Mouse (Mus musculus) hindbrain, embryonic 16.5 days (tissue): ENCODE measurements around the gene B3gnt2. TPM values are rescaled to one million over a fixed set of nuclear protein-coding genes. Genes with fewer than 3 reads are reported as not detected.

Source experiments
- ATAC-seq: fragments of 200-750 bp; cut with Nextera tagmentation; 2 replicates; pipeline ENCODE4 v1.8.0; 2017; ENCODE audit warnings: moderate TSS enrichment, moderate library complexity
- H3K27ac ChIP-seq: fragments of 300-500 bp; sonication (generic); 2 replicates; pipeline ENCODE4 v1.5.1; 2014; ENCODE audit warnings: low read depth, mild to moderate bottlenecking, control low read depth, low read length, moderate library complexity
- H3K27me3 ChIP-seq: fragments of 300-500 bp; sonication (generic); replicated peaks from 2 replicates; pipeline ENCODE4 v1.6.1; 2014; ENCODE audit warnings: low read length; ENCODE audit not compliant: control insufficient read depth, insufficient read depth
- H3K36me3 ChIP-seq: fragments of 300-500 bp; sonication (generic); 2 replicates; pipeline ENCODE4 v1.6.1; 2014; ENCODE audit warnings: mild to moderate bottlenecking, low read length, moderate library complexity, mixed read lengths; ENCODE audit not compliant: control insufficient read depth, insufficient read depth
- H3K4me1 ChIP-seq: fragments of 300-500 bp; sonication (generic); 2 replicates; pipeline ENCODE4 v1.6.1; 2014; ENCODE audit warnings: low read depth, low read length; ENCODE audit not compliant: control insufficient read depth, insufficient read depth
- H3K4me2 ChIP-seq: fragments of 300-500 bp; sonication (generic); 2 replicates; pipeline ENCODE4 v1.6.1; 2014; ENCODE audit warnings: mild to moderate bottlenecking, low read length, control low read depth, moderate library complexity
- H3K4me3 ChIP-seq: fragments of 300-500 bp; sonication (generic); 2 replicates; pipeline ENCODE4 v1.5.1; 2014; ENCODE audit warnings: mild to moderate bottlenecking, low read length, control low read depth, moderate library complexity
- H3K9ac ChIP-seq: fragments of 300-500 bp; sonication (generic); 2 replicates; pipeline ENCODE4 v1.6.1; 2014; ENCODE audit warnings: low read depth, mild to moderate bottlenecking, control low read depth, low read length, moderate library complexity
- H3K9me3 ChIP-seq: fragments of 300-500 bp; sonication (generic); 2 replicates; pipeline ENCODE4 v1.6.1; 2014; ENCODE audit warnings: mild to moderate bottlenecking, low read length, moderate library complexity; ENCODE audit not compliant: control insufficient read depth
- WGBS: fragments of 180-500 bp; shearing (Covaris S2); extraction: QIAGEN DNeasy Blood & Tissue Kit; methylation state at CpG from one replicate; pipeline ENCODE4 v1.1.7; 2014; 5-methylcytosine and 5-hydroxymethylcytosine counted together
- polyA plus RNA-seq: library from polyadenylated mRNA; unstranded; fragments of >200 nt; fragmentation: Nextera tagmentation; extraction: Ambion mirVana; gene quantifications from 2 replicates; pipeline ENCODE4 v1.2.1, GENCODE M21; 2015

B3gnt2 gene
- polyA plus RNA-seq, 1 experiment from 2014 or later, result 2.7 TPM

DNA sequence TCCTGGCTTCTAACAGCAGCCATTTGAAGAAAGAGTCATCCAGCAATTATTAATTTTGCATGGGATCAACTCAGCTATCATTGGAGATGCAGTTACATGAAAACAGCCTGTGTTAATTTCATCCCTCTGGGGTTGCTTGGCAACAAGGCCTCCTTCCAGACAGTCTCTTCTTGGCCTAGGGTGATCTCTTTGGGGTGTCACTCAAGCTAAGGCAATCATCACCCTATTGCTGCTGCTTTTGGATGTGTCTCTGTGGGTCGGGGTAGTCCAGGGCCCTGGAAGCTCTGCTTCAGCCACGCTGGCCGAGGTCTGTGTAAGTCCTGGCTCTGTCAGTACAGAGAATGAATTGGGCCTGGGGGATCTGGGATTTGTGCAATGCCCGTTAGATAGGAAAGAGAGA lies 14.5 kb upstream of the B3gnt2 start:
- H3K4me3 ChIP-seq, result no peak overlapping the region
- no peaks in the 10 kb centered on the region for H3K36me3 ChIP-seq
- H3K9me3 ChIP-seq, result no peaks in the 10 kb centered on the region
- WGBS, result 51% methylated on average over 4 of the region's 4 CpGs
- H3K4me2 ChIP-seq, result no peak overlapping the region
- no peaks in the 10 kb centered on the region for H3K27me3 ChIP-seq
- ATAC-seq, result peak; percentile 75
- peaks cover 10% of the 10 kb centered on the region for H3K4me1 ChIP-seq
- no peak overlapping the region for H3K27ac ChIP-seq
- H3K9ac ChIP-seq, result no peak overlapping the region

DNA sequence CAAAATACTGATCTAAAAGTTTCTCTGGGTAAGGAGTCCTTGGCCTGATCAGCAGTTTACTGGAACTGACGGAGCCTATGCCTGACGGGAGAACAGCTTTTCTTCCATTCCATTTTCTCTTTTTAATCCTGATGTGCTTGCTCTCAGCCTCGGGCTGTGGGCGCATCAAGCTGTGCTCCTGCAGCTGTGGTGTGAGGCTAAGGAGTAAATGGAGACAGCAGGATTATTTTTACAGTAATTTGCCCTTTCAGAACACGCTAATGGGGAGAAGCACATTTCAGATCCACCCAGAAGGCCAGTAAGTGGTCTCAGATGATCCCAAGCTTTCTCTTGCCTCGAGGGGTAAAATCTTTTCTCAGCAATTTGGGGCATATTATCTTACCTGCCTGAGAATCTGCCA lies 14.0 kb upstream of the B3gnt2 start:
- H3K27me3 ChIP-seq, result no peaks in the 10 kb centered on the region
- WGBS, result 52% methylated on average over 6 of the region's 6 CpGs
- H3K4me2 ChIP-seq, result no peak overlapping the region
- ATAC-seq, result 0 out of 2 replicates have a peak, but pooled peaks have one; percentile 21
- no peak overlapping the region for H3K9ac ChIP-seq
- no peak overlapping the region; the same call in 1 of the 2 replicates for H3K27ac ChIP-seq
- H3K9me3 ChIP-seq, result no peaks in the 10 kb centered on the region
- no peak overlapping the region for H3K4me3 ChIP-seq
- H3K36me3 ChIP-seq, result no peaks in the 10 kb centered on the region
- peaks cover 10% of the 10 kb centered on the region for H3K4me1 ChIP-seq

DNA sequence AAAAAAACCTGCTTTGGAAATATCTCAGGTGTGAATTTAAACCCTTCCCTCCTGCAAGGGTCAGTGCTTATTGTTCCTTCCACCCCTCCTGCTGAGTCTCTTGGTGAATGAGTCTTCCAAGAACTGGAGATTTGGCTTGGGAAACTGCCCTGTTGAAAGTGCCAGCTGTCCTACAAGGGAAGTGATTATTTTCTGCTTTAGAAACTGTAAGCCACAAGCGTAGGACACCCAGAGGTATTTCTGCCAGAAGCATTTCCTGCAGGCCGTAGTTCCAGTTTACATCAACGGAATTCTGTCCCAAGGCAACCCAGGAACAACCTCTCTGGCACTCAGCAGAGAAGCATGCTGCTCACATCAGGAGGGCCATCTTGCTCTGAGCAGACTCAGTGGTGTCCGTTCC lies 12.6 kb upstream of the B3gnt2 start:
- ATAC-seq, result peak; percentile 35; the same call in 1 of the 2 replicates
- WGBS, result 43% methylated on average over 4 of the region's 4 CpGs
- no peaks in the 10 kb centered on the region for H3K36me3 ChIP-seq
- H3K4me1 ChIP-seq, result peaks cover 10% of the 10 kb centered on the region
- no peak overlapping the region for H3K9ac ChIP-seq
- H3K4me2 ChIP-seq, result no peak overlapping the region
- H3K9me3 ChIP-seq, result no peaks in the 10 kb centered on the region
- H3K4me3 ChIP-seq, result no peak overlapping the region
- H3K27ac ChIP-seq, result no peak overlapping the region
- no peaks in the 10 kb centered on the region for H3K27me3 ChIP-seq

DNA sequence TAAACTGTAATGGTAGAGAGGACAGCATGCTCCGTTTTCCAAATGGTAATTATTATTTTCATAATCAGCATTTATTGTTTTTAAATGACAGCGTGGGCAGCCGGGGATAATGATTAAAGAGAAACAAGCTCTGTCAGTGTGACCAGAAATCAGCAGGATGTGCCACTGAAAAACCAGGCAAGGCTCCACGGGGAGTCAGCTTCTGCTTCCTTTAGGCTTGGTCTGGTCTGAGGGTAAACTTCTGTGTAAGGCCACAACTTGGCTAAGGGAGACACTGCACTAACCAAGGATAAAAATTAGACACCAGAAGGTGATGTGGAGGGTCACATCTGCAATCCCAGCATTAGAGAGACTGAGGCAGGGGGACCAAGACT lies 11.5 kb upstream of the B3gnt2 start:
- H3K9me3 ChIP-seq, result no peaks in the 10 kb centered on the region
- H3K27me3 ChIP-seq, result no peaks in the 10 kb centered on the region
- no peaks in the 10 kb centered on the region for H3K36me3 ChIP-seq
- no peak overlapping the region for H3K9ac ChIP-seq
- no peak for ATAC-seq
- 49% methylated on average over 4 of the region's 4 CpGs for WGBS
- H3K27ac ChIP-seq, result no peak overlapping the region
- H3K4me1 ChIP-seq, result peaks cover 10% of the 10 kb centered on the region
- H3K4me2 ChIP-seq, result no peak overlapping the region
- H3K4me3 ChIP-seq, result no peak overlapping the region

DNA sequence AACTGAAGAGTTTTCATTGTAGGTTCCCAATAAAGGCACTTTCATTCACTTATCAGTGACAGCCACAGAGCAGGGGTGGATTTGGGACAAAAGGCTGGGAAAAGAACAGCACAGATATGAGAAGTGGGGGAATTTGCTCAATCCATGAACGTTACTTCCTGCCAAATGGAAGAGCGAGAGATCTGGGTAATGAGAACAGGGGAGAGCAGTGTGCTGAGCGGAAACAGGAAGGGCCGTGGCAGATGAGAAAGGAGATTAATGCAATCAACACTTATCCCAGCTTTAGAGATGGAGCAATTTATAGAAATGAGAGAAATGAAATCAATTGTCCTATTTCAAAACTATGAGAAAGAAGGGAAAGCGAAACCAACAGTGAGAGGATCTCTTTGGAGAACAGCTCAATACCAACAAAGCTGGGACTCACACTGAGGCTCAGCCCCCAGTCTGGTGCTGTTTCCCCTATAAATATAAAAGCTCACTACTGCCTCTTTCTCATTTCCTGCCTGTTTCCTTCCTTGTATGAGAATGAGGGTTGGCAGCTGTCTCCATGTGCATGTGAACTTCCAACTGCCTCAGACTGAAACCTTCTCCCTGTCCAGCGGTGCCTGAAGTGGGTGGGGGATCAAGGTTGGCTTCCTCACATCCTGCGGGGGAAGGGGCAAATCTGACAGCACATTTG lies 11.0 kb upstream of the B3gnt2 start:
- WGBS, result 74% methylated on average over 7 of the region's 7 CpGs
- no peak overlapping the region for H3K4me2 ChIP-seq
- H3K27ac ChIP-seq, result no peak overlapping the region
- H3K9me3 ChIP-seq, result no peaks in the 10 kb centered on the region
- H3K36me3 ChIP-seq, result no peaks in the 10 kb centered on the region
- H3K4me1 ChIP-seq, result peaks cover 10% of the 10 kb centered on the region
- H3K27me3 ChIP-seq, result no peaks in the 10 kb centered on the region
- no peak overlapping the region for H3K9ac ChIP-seq
- no peak for ATAC-seq
- no peak overlapping the region for H3K4me3 ChIP-seq

DNA sequence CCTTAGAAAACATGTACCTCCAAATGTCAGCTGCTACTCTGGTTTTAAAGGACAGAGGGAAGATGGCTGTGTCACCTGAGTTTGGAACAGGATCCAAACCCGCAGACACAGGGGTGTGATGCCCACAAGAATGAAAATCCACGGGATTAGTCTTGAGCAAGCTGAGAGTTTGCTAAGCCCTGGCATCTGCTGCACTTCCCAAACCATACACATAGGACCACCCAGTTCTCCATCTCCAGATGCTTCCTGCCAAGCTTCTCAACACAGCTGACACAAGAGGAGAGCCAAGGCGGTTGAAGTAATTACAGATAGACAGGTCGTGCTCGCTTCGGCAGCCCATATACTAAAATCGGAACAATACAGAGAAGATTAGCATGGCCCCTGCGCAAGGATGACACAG lies 7.8 kb upstream of the B3gnt2 start:
- peak; percentile 22; the same call in 1 of the 2 replicates for ATAC-seq
- Histone ChIP-seq H3K9ac (no peak overlapping the region), H3K4me1 (peaks cover under 1% of the 10 kb centered on the region), H3K9me3 (no peaks in the 10 kb centered on the region), H3K36me3 (no peaks in the 10 kb centered on the region), H3K27me3 (no peaks in the 10 kb centered on the region), H3K4me2 (no peak overlapping the region), H3K4me3 (no peak overlapping the region), H3K27ac (no peak overlapping the region)
- 86% methylated on average over 8 of the region's 8 CpGs for WGBS

DNA sequence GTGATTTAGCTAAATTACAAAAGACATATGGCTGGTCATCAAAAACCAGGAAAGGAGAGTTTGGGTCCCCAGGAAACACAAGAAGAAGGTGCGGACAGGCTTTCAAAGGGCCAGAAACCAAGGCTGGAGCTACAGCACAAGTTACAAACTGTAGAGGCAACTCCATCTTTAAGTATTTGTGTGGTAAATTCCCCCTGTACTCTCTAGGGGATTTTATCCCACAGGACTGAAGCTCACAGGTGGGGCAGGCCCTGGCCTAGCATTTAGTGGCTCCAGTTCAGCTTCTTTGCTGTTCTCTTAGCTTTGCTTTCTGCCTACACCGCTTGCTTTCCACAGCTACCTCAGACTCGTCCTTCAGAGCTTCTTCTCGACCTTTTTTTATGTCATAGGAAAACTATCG lies 6.9 kb upstream of the B3gnt2 start:
- ATAC-seq, result no peak
- Histone ChIP-seq H3K36me3 (no peaks in the 10 kb centered on the region), H3K27me3 (no peaks in the 10 kb centered on the region), H3K9me3 (no peaks in the 10 kb centered on the region), H3K4me3 (no peak overlapping the region), H3K9ac (no peak overlapping the region), H3K4me2 (no peak overlapping the region), H3K27ac (no peak overlapping the region), H3K4me1 (no peaks in the 10 kb centered on the region)
- 93% methylated on average over 5 of the region's 5 CpGs for WGBS

DNA sequence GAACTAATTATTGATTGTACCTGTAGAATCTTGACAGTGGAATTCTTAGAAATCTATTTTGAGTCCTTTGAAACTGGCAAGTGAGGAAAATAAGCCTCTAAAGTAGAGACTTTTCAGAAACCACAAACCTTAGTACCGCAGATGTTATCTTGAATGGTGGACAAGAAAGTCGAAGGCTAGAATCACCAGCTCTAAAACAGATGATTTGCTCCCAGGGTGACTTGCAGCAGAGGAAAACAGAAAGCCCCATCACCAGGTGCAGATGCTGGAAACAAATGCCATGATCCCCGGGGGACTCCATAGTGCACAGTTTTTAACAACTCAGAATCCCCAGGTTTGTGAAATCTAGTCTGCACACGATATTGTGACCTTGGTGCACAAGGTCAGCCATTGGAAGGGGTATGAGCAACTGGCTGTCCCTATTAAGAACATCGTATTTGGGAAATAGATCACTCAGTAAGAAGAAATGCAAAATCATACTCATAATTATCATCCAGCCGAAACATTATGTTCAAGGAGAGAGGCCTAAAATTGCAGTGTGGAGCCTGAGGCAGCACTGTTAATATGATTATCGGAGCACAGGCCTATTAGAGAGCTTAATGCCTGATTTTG lies 5.0 kb upstream of the B3gnt2 start:
- ATAC-seq, result no peak

DNA sequence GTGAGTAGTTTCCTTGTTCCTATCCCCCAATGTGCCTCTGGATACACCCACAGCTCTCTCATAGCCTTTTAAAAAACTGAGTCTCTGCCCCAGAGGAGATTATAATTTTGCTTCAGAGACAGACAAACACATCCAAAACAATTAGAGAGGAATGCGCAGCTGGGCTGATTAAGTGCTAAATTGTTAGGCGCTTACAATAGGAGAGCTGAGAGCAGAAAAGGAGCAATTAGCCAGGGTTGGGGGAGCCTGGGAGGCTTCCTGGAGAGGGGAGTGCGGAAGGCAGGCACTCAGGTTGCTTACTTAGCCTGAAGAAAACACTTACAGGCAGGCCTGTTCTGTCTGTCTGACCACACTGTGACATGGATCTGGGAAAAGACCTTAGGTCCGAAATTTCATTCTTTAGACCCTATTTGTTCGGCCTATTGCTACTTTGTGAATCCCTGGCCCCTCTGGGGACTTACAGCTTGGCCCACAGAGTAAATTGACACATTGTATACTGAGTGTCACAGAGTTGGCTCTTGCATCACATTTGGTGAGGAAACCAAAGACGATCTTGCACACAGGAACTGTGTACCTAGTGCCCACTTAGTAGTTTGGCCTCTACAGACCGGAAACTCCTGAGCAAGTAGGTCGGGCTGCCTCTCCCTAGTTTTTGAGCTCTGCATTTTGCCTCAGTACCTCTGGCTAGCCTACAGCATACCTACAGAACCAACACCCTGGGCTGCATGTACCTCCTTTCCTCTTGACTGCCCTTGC lies 3.7 kb upstream of the B3gnt2 start:
- H3K27me3 ChIP-seq, result peaks cover 16% of the 10 kb centered on the region
- H3K27ac ChIP-seq, result no peak overlapping the region
- 52% methylated on average over 8 of the region's 8 CpGs for WGBS
- no peaks in the 10 kb centered on the region for H3K9me3 ChIP-seq
- no peaks in the 10 kb centered on the region for H3K36me3 ChIP-seq
- no peak for ATAC-seq
- H3K4me2 ChIP-seq, result no peak overlapping the region
- H3K4me1 ChIP-seq, result peaks cover 8% of the 10 kb centered on the region
- no peak overlapping the region for H3K9ac ChIP-seq
- no peak overlapping the region for H3K4me3 ChIP-seq

More for the DNA sequence above, 5.0 kb upstream of the B3gnt2 start:
- peaks cover 8% of the 10 kb centered on the region for H3K27me3 ChIP-seq
- WGBS, result 83% methylated on average over 7 of the region's 7 CpGs
- no peak overlapping the region for H3K4me2 ChIP-seq
- no peaks in the 10 kb centered on the region for H3K9me3 ChIP-seq
- H3K4me1 ChIP-seq, result no peaks in the 10 kb centered on the region
- H3K4me3 ChIP-seq, result no peak overlapping the region
- no peak overlapping the region for H3K9ac ChIP-seq
- no peaks in the 10 kb centered on the region for H3K36me3 ChIP-seq
- H3K27ac ChIP-seq, result no peak overlapping the region
